Mouse (Mus musculus): ENCODE results near the gene Cemip.

GRCm38 (mm10) chr7:83892333-83892669 lies 194.0 kb downstream of the Cemip start:
- no peak for TF ChIP-seq CTCF (IDR thresholded peaks at IDR 0.05; ENCODE audit: low read depth, low read length)
- no peak for TF ChIP-seq POLR2A (IDR thresholded peaks at IDR 0.05; ENCODE audit: borderline replicate concordance, low read depth, low read length)
